Mouse (Mus musculus) heart, adult 2 months (tissue): Measurements from ENCODE around the gene Smim12.

Experiments
- CTCF ChIP-seq: fragments of 200-600 bp; IDR thresholded peaks from 2 replicates; pipeline ENCODE4 v1.8.1; 2022; ENCODE audit warnings: antibody characterized with exemption, mild to moderate bottlenecking, moderate library complexity
- POLR2A ChIP-seq: fragments of 200-500 bp; IDR thresholded peaks from 2 replicates; pipeline ENCODE4 v1.6.1; 2011; ENCODE audit warnings: mild to moderate bottlenecking, low read depth, low read length, control low read depth; ENCODE audit not compliant: insufficient read depth

DNA sequence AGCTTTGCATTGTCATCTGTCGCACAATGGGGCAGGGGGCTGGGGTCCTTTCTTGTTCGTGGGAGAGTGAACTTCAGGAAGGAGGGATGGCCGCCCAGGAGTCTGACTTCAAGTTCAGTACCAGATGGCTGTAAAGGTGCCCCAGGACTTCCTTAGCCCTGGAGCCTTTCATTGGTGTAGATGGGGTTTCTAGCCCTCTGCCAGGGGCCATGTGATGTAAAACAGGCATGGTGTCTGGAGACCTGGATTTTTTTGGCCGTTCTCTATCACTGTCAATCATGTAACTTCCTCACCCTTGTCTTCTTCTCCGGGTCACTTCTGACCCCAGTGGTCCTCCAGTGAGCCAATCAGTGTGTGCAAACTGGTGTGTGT lies 20.6 kb downstream of the Smim12 start:
- TF ChIP-seq CTCF (no peak), POLR2A (no peak)
